19 mouse cellular contexts compared by ENCODE assay signal in the genomic region with DNA sequence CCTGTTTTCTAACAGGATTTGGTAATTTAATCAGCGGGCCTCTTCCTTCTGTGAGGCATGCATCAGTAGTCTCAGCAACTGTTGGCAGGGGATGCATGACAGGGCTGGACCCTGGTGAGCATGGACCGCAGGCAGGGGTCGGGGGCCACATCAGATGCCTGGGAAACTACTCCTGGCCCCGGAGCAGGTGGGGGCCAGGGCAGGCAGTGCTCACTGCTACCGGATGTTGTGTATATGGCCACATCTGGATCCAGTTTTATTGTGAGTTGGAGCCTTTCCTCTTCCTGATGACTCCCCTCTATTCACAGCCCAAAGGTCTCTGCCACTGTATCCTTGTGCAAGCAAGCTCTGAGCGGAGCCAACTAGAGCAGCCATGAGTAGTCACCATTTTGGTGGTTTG. TPM values are rescaled to one million over a fixed set of nuclear protein-coding genes. Genes with fewer than 3 reads are reported as not detected.
DNase-seq lines count a peak whose midpoint lies in the region; ATAC-seq and TF ChIP-seq lines count a peak whose summit lies in the region.
"Had no signal": no experiment of that assay in that cellular context is flagged by ENCODE, and none has a peak within 500 bp of the region (broad histone marks: within the 10 kb centered on the region; RNA-seq: fewer than 3 reads in every experiment).

No protein-coding gene starts in this region.

- H3K27ac ChIP-seq in hindbrain, embryonic 10.5 days = peak overlapping the region; percentile 5; the same call in 1 of the 2 replicates
- no peak overlapping the region for H3K27ac ChIP-seq in hindbrain, postnatal 0 days
- 0 out of 2 replicates have a peak overlapping the region, but pooled peaks have one; percentile 12 for H3K27ac ChIP-seq in liver, postnatal 0 days (ENCODE audit: low read depth)
- peak overlapping the region; percentile 77 for H3K27ac ChIP-seq in limb, embryonic 10.5 days
- H3K27ac ChIP-seq: hindbrain, embryonic 14.5 days; midbrain, embryonic 10.5 days; neural tube, embryonic 13.5 days had no signal

- no peak for ATAC-seq in hindbrain, postnatal 0 days
- ATAC-seq in liver, postnatal 0 days = no peak

- H3K4me3 ChIP-seq in hindbrain, embryonic 10.5 days = no peak overlapping the region
- no peak overlapping the region for H3K4me3 ChIP-seq in hindbrain, postnatal 0 days (ENCODE audit: low read length)
- H3K4me3 ChIP-seq in liver, postnatal 0 days (ENCODE audit: low read depth, low read length) = no peak overlapping the region
- peak overlapping the region; percentile 14; the same call in 1 of the 2 replicates for H3K4me3 ChIP-seq in limb, embryonic 10.5 days
- H3K4me3 ChIP-seq: heart, embryonic 12.5 days; limb, embryonic 15.5 days; midbrain, embryonic 10.5 days; neural tube, embryonic 13.5 days had no signal

- H3K4me1 ChIP-seq in hindbrain, embryonic 10.5 days (replicated peaks) = peaks cover 59% of the 10 kb centered on the region
- peaks cover 17% of the 10 kb centered on the region for H3K4me1 ChIP-seq in hindbrain, postnatal 0 days (ENCODE audit: insufficient read depth, low read length)
- peaks cover 37% of the 10 kb centered on the region for H3K4me1 ChIP-seq in liver, postnatal 0 days (ENCODE audit: insufficient read depth)
- H3K4me1 ChIP-seq in limb, embryonic 10.5 days = peaks cover 66% of the 10 kb centered on the region

- no peaks in the 10 kb centered on the region for H3K9me3 ChIP-seq in hindbrain, embryonic 10.5 days
- no peaks in the 10 kb centered on the region for H3K9me3 ChIP-seq in hindbrain, postnatal 0 days (ENCODE audit: low read length)
- H3K9me3 ChIP-seq in liver, postnatal 0 days (ENCODE audit: low read length) = no peaks in the 10 kb centered on the region
- H3K9me3 ChIP-seq in limb, embryonic 10.5 days (replicated peaks) = no peaks in the 10 kb centered on the region
- H3K9me3 ChIP-seq: heart, embryonic 12.5 days; limb, embryonic 15.5 days; midbrain, embryonic 10.5 days; neural tube, embryonic 13.5 days had no signal

- WGBS in hindbrain, embryonic 10.5 days = 48% methylated on average over 6 of the region's 6 CpGs
- WGBS in hindbrain, postnatal 0 days = 52% methylated on average over 6 of the region's 6 CpGs
- 60% methylated on average over 6 of the region's 6 CpGs for WGBS in liver, postnatal 0 days (ENCODE audit: insufficient replicate concordance)
- 38% methylated on average over 6 of the region's 6 CpGs for WGBS in limb, embryonic 10.5 days

- peaks cover 17% of the 10 kb centered on the region for H3K27me3 ChIP-seq in hindbrain, embryonic 10.5 days (ENCODE audit: insufficient read depth, poor library complexity, severe bottlenecking)
- no peaks in the 10 kb centered on the region for H3K27me3 ChIP-seq in hindbrain, postnatal 0 days (ENCODE audit: insufficient read depth, low read length)
- H3K27me3 ChIP-seq in liver, postnatal 0 days (ENCODE audit: insufficient read depth, low read length) = peaks cover 9% of the 10 kb centered on the region; the same call in 1 of the 2 replicates
- peaks cover 14% of the 10 kb centered on the region; the same call in 1 of the 2 replicates for H3K27me3 ChIP-seq in limb, embryonic 10.5 days (ENCODE audit: low read depth, poor library complexity, severe bottlenecking)
- H3K27me3 ChIP-seq: heart, embryonic 12.5 days had no signal

- DNase-seq in hindbrain, embryonic 10.5 days (ENCODE audit: low spot score) = peak; percentile 46
- no peak for DNase-seq in hindbrain, postnatal 0 days (ENCODE audit: low spot score)
- peak; percentile 21 for DNase-seq in liver, postnatal 0 days
- no peak for DNase-seq in liver
- DNase-seq in embryo, embryonic 11 days = peak; percentile 70
- DNase-seq in limb, embryonic 10.5 days (ENCODE audit: low spot score) = no peak
- DNase-seq in right cerebral cortex, postnatal 25 days = no peak
- DNase-seq: adrenal gland, adult 8-10 months; cerebellum, postnatal 10 days; gastrocnemius, postnatal 36 days; kidney, adult 11 months; lung, adult 18-20 months; right cerebral cortex, postnatal 14 days; thymus, postnatal 25 days had no signal

- no peak overlapping the region for H3K4me2 ChIP-seq in hindbrain, postnatal 0 days (ENCODE audit: low read depth, low read length)
- no peak overlapping the region for H3K4me2 ChIP-seq in liver, postnatal 0 days (ENCODE audit: low read depth, low read length)
- H3K4me2 ChIP-seq: hindbrain, embryonic 14.5 days; limb, embryonic 15.5 days; neural tube, embryonic 13.5 days had no signal

- TF ChIP-seq EP300 in liver, postnatal 0 days (IDR thresholded peaks at IDR 0.05; ENCODE audit: low read depth) = no peak

- no peaks in the 10 kb centered on the region for H3K36me3 ChIP-seq in hindbrain, embryonic 10.5 days
- H3K36me3 ChIP-seq in hindbrain, postnatal 0 days (ENCODE audit: insufficient read depth, low read length) = no peaks in the 10 kb centered on the region
- H3K36me3 ChIP-seq in liver, postnatal 0 days (replicated peaks; ENCODE audit: insufficient read depth, low read length) = no peaks in the 10 kb centered on the region
- H3K36me3 ChIP-seq in limb, embryonic 10.5 days = no peaks in the 10 kb centered on the region; the same call in 1 of the 2 replicates
- H3K36me3 ChIP-seq: heart, embryonic 12.5 days; limb, embryonic 15.5 days; midbrain, embryonic 10.5 days; neural tube, embryonic 13.5 days had no signal

- H3K9ac ChIP-seq in hindbrain, postnatal 0 days (replicated peaks; ENCODE audit: low read length) = no peak overlapping the region
- no peak overlapping the region for H3K9ac ChIP-seq in liver, postnatal 0 days (replicated peaks)
- H3K9ac ChIP-seq: heart, embryonic 12.5 days; hindbrain, embryonic 14.5 days; limb, embryonic 15.5 days; neural tube, embryonic 13.5 days had no signal

- TF ChIP-seq CTCF in hindbrain, postnatal 0 days (IDR thresholded peaks at IDR 0.05; ENCODE audit: low read depth) = no peak
- TF ChIP-seq CTCF in liver, postnatal 0 days (IDR thresholded peaks at IDR 0.05; ENCODE audit: low read depth) = no peak

RNA-seq across cellular contexts. Expression of gene Fam43a, which starts 6.0 kb away (rescaled TPM):
- polyA plus RNA-seq in hindbrain, embryonic 10.5 days (2016; fragmentation: Nextera tagmentation; extraction: Ambion mirVana) = 15.5 and 16.6 TPM in 2 replicates
- 28.8 and 33.1 TPM in 2 replicates for total RNA-seq in hindbrain, postnatal 0 days (2014; rRNA removed)
- 14.4 and 14.8 TPM in 2 replicates for polyA plus RNA-seq in hindbrain, postnatal 0 days (2015; fragmentation: Nextera tagmentation; extraction: Ambion mirVana)
- 6.1 and 6.8 TPM in 2 replicates for polyA plus RNA-seq in liver, postnatal 0 days (2015; fragmentation: Nextera tagmentation; extraction: Ambion mirVana)
- polyA plus RNA-seq in limb, embryonic 10.5 days (2016; fragmentation: Nextera tagmentation; extraction: Ambion mirVana) = 11.0 and 16.9 TPM in 2 replicates

RNA-seq across cellular contexts. Expression of gene Lsg1, which starts 18.1 kb away (rescaled TPM):
- polyA plus RNA-seq in hindbrain, embryonic 10.5 days (2016; fragmentation: Nextera tagmentation; extraction: Ambion mirVana) = 74.5 and 78.5 TPM in 2 replicates
- total RNA-seq in hindbrain, postnatal 0 days (2014; rRNA removed) = 9.9 and 16.7 TPM in 2 replicates
- polyA plus RNA-seq in hindbrain, postnatal 0 days (2015; fragmentation: Nextera tagmentation; extraction: Ambion mirVana) = 42.1 and 45.4 TPM in 2 replicates
- 25.4 and 25.6 TPM in 2 replicates for polyA plus RNA-seq in liver, postnatal 0 days (2015; fragmentation: Nextera tagmentation; extraction: Ambion mirVana)
- 84.5 and 88.0 TPM in 2 replicates for polyA plus RNA-seq in limb, embryonic 10.5 days (2016; fragmentation: Nextera tagmentation; extraction: Ambion mirVana)

RNA-seq across cellular contexts. Expression of gene Tmem44, which starts 54.9 kb away (rescaled TPM):
- 22.8 and 39.3 TPM in 2 replicates for polyA plus RNA-seq in hindbrain, embryonic 10.5 days (2016; fragmentation: Nextera tagmentation; extraction: Ambion mirVana)
- 83.9 and 92.9 TPM in 2 replicates for total RNA-seq in hindbrain, postnatal 0 days (2014; rRNA removed)
- polyA plus RNA-seq in hindbrain, postnatal 0 days (2015; fragmentation: Nextera tagmentation; extraction: Ambion mirVana) = 41.8 and 44.6 TPM in 2 replicates
- 0.73 and 0.89 TPM in 2 replicates for polyA plus RNA-seq in liver, postnatal 0 days (2015; fragmentation: Nextera tagmentation; extraction: Ambion mirVana)
- 18.9 and 21.6 TPM in 2 replicates for polyA plus RNA-seq in limb, embryonic 10.5 days (2016; fragmentation: Nextera tagmentation; extraction: Ambion mirVana)

Comparison
In these comparisons a context has a peak if more than half of its experiments do, and no peak if none do; other contexts are left out.
1. DNase-seq: peak in hindbrain, embryonic 10.5 days (single experiment), liver, postnatal 0 days (single experiment) and embryo, embryonic 11 days (single experiment); none in hindbrain, postnatal 0 days (single experiment), liver (single experiment), limb, embryonic 10.5 days (single experiment) and right cerebral cortex, postnatal 25 days (single experiment).
2. RNA of gene Tmem44, which starts 54.9 kb away (polyA plus RNA-seq): 41.8 to 44.6 TPM in hindbrain, postnatal 0 days, 22.8 to 39.3 TPM in hindbrain, embryonic 10.5 days and 18.9 to 21.6 TPM in limb, embryonic 10.5 days; 0.73 to 0.89 TPM in liver, postnatal 0 days; every median in the first group is over 10 times any median in the second.